Mouse (Mus musculus) embryonic facial prominence, embryonic 14.5 days (tissue): ENCODE results near the gene Igfn1. TPM values are rescaled to one million over a fixed set of nuclear protein-coding genes. Genes with fewer than 3 reads are reported as not detected.
A peak's percentile ranks its signal among the peaks of the same experiment; 100 is the strongest.

Source experiments
- ATAC-seq: fragments of 200-750 bp; cut with Nextera tagmentation; 2 replicates; pipeline ENCODE4 v1.8.0; 2017; ENCODE audit warnings: low read depth, moderate number of reproducible peaks, moderate TSS enrichment
- DNase-seq: peaks from one replicate; pipeline ENCODE4 v3.0.0-alpha.2; 2015; ENCODE audit warnings: low spot score
- H3K27ac ChIP-seq: fragments of 300-500 bp; sonication (generic); replicated peaks from 2 replicates; pipeline ENCODE4 v1.5.1; 2014; ENCODE audit warnings: low read depth, mild to moderate bottlenecking, low read length, moderate library complexity
- H3K27me3 ChIP-seq: fragments of 300-500 bp; sonication (generic); replicated peaks from 2 replicates; pipeline ENCODE4 v1.6.1; 2014; ENCODE audit warnings: low read length; ENCODE audit not compliant: control insufficient read depth, insufficient read depth
- H3K36me3 ChIP-seq: fragments of 300-500 bp; sonication (generic); 2 replicates; pipeline ENCODE4 v1.6.1; 2014; ENCODE audit warnings: low read length, mixed read lengths; ENCODE audit not compliant: control insufficient read depth, insufficient read depth
- H3K4me1 ChIP-seq: fragments of 300-500 bp; sonication (generic); 2 replicates; pipeline ENCODE4 v1.6.1; 2014; ENCODE audit warnings: antibody characterized with exemption, low read length; ENCODE audit not compliant: control insufficient read depth, insufficient read depth
- H3K4me2 ChIP-seq: fragments of 300-500 bp; sonication (generic); 2 replicates; pipeline ENCODE4 v1.6.1; 2014; ENCODE audit warnings: low read depth, mild to moderate bottlenecking, low read length, moderate library complexity, mixed read lengths
- H3K4me3 ChIP-seq: fragments of 300-500 bp; sonication (generic); 2 replicates; pipeline ENCODE4 v1.5.1; 2014; ENCODE audit warnings: low read depth, mild to moderate bottlenecking, low read length
- H3K9ac ChIP-seq: fragments of 300-500 bp; sonication (generic); 2 replicates; pipeline ENCODE4 v1.6.1; 2014; ENCODE audit warnings: low read depth, mild to moderate bottlenecking, low read length, moderate library complexity, mixed read lengths
- H3K9me3 ChIP-seq: fragments of 300-500 bp; sonication (generic); 2 replicates; pipeline ENCODE4 v1.6.1; 2016; ENCODE audit warnings: low read length; ENCODE audit not compliant: control insufficient read depth
- WGBS: fragments of 180-500 bp; shearing (Covaris S2); extraction: QIAGEN DNeasy Blood & Tissue Kit; methylation state at CpG from one replicate; pipeline ENCODE4 v1.1.7; 2014; 5-methylcytosine and 5-hydroxymethylcytosine counted together
- polyA plus RNA-seq: library from polyadenylated mRNA; unstranded; fragments of >200 nt; fragmentation: Nextera tagmentation; extraction: Ambion mirVana; gene quantifications from 2 replicates; pipeline ENCODE4 v1.2.1, GENCODE M21; 2014

Gene Igfn1
- polyA plus RNA-seq, 1 experiment from 2014 or later: not detected

DNA sequence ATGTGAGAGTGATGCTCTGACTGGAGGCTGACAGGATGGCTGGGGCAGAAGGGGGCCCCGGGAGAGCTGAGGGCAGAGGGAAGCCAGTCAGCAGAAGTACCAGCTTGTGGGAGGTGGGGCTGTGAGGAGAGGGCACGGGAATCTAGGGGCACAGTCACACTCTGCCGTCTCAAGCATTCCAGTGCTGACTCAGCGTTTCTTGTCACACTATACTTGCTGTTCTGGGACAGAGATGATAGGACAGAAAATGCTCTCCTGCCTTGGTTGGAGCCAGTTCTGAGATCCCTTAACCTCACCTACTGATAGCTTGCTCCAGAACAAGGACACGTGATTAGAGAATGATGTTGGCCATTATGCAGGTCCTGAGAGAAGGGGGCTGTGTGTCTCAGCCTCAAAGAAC is 43.0 kb downstream of the Igfn1 start:
- WGBS: 73% methylated on average over 5 of the region's 5 CpGs
- Histone ChIP-seq H3K4me3 (no peak overlapping the region), H3K27me3 (no peaks in the 10 kb centered on the region), H3K4me2 (no peak overlapping the region), H3K9me3 (no peaks in the 10 kb centered on the region), H3K9ac (no peak overlapping the region), H3K4me1 (no peaks in the 10 kb centered on the region), H3K27ac (no peak overlapping the region), H3K36me3 (no peaks in the 10 kb centered on the region)
- no peak for ATAC-seq
- no peak for DNase-seq

DNA sequence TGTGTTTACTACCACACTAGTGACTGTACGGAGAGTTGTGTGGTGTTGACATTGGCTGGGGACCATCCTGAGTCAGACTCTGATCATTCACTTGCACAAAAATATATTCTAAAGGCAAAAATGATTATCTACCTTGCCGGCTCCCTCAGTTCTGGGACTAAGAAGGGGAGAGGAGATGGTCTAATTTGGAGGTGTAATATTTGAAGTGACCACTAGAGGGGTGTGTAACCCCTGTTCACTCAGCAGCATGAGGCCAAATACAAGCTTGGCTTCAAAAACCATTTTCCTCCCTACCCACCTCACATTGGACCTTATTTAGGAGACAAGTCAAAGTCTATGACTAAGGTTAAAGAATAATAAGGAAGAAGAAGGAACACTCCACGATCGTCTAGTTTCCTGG is 47.7 kb downstream of the Igfn1 start:
- DNase-seq (peak; percentile 64), ATAC-seq (0 out of 2 replicates have a peak, but pooled peaks have one; percentile 12)
- no peaks in the 10 kb centered on the region for H3K4me1 ChIP-seq
- no peak overlapping the region for H3K27ac ChIP-seq
- no peak overlapping the region for H3K4me3 ChIP-seq
- no peaks in the 10 kb centered on the region for H3K27me3 ChIP-seq
- H3K4me2 ChIP-seq: no peak overlapping the region
- no peak overlapping the region for H3K9ac ChIP-seq
- no peaks in the 10 kb centered on the region for H3K9me3 ChIP-seq
- H3K36me3 ChIP-seq: no peaks in the 10 kb centered on the region
- 53% methylated on average over 4 of the region's 4 CpGs for WGBS

DNA sequence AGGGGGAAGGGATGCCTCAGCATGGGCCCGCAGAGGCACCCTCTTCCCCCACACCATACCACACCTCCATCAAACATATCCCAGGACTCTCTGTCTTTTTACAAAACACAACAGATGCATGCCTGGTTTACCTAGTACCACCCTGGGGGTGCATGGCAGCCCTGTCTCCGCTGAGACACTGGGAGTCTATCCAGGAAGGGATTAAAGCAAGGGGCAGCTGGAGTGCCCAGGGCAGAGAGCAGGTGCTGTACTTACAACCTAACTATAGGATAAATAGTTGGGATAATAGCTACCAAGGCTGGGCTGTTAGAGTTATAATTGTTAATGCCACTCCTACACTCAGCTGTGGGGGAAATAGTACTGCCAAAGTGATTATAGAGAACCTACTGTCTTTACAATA is 57.3 kb downstream of the Igfn1 start:
- H3K4me3 ChIP-seq: no peak overlapping the region
- no peaks in the 10 kb centered on the region for H3K36me3 ChIP-seq
- peak; percentile 46 for DNase-seq
- 54% methylated on average over 2 of the region's 2 CpGs for WGBS
- H3K27ac ChIP-seq: no peak overlapping the region
- no peak overlapping the region for H3K4me2 ChIP-seq
- no peak overlapping the region for H3K9ac ChIP-seq
- no peak for ATAC-seq
- H3K27me3 ChIP-seq: no peaks in the 10 kb centered on the region
- no peaks in the 10 kb centered on the region for H3K4me1 ChIP-seq
- no peaks in the 10 kb centered on the region for H3K9me3 ChIP-seq

DNA sequence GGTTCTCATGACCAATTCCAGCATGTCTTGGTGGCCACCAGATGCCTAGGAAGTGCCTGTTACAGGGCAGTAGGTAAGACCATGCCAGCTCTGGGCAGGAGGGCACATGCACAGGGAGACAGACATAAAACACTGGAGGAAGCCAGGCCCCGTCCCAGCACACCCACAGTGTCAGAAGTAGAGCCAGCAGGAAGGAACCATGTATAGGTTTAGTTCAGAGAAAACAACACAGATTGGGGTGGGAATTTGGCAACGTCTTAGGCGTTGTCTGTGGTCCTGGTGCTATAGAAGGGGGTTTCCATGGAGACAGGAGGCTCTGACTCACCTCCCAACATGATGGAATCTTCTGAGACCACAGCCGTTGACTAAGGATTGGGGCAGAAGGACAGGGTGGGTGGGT is 59.9 kb downstream of the Igfn1 start:
- Histone ChIP-seq H3K36me3 (no peaks in the 10 kb centered on the region), H3K9ac (no peak overlapping the region), H3K4me1 (no peaks in the 10 kb centered on the region), H3K27ac (no peak overlapping the region), H3K4me3 (no peak overlapping the region), H3K4me2 (no peak overlapping the region), H3K9me3 (no peaks in the 10 kb centered on the region), H3K27me3 (0 out of 2 replicates have a peak, but pooled peaks cover 4% of the 10 kb centered on the region)
- DNase-seq: no peak
- no peak for ATAC-seq
- 64% methylated on average over 4 of the region's 4 CpGs for WGBS

DNA sequence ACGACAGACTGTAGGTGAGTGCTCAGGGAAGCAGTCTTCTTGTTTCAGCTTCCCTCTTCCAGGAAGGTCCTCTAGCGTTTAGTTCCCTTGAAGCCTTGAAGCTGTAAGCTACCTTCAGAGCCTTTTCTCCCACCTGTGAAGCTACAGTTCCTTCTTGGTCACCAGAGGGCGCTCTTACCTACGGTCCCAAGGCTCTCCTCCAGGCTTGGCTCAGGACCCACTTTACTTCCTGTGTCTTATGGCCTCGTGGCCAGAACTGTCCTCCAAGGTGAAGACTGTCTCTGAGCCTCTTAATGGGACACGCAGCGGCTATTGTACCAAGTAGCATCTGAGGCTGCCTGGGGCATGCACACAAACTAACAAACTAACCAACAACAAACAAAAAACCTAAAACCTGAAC is 60.4 kb downstream of the Igfn1 start:
- Histone ChIP-seq H3K27ac (no peak overlapping the region), H3K9ac (no peak overlapping the region), H3K4me2 (no peak overlapping the region), H3K4me1 (no peaks in the 10 kb centered on the region), H3K27me3 (0 out of 2 replicates have a peak, but pooled peaks cover 4% of the 10 kb centered on the region), H3K9me3 (no peaks in the 10 kb centered on the region), H3K4me3 (no peak overlapping the region), H3K36me3 (no peaks in the 10 kb centered on the region)
- ATAC-seq: no peak
- peak; percentile 74 for DNase-seq
- WGBS: 14% methylated on average over 7 of the region's 7 CpGs

DNA sequence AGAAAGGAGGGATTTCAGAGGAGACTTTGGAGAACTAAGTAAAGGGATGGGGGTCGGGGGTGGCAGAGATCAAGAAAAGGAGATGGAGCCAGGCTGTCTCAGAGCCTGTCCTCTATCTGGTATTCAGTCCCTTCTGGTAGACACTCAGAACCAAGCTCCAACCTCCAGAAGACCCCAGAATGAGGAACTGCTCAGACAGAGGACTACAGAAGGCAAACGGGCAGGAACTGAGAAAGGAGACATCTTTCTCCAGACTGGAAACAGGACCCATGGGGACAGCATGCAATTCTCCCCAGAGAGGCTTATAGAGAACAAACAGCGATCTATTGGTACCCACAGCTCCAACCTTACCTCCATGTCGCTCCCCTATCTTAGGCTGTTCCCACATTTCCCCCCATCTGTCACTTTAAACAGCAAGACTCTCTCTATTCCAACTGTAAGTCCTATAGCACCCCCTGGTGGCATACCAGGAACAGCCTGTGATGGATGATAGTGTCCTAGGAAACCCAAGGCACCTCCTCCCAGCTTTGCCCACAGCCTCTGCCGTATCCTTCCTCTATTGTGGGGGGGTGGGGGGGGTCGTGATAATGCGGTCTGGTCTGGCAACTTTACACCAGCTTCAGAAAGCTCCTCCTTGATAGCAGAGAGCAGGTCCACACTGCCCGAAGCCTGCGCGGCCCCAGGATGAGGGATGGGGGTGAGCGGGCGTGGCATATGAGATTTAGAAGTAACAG is 61.4 kb downstream of the Igfn1 start:
- ATAC-seq: peak; percentile 73
- no peak overlapping the region for H3K4me2 ChIP-seq
- WGBS: 46% methylated on average over 12 of the region's 12 CpGs
- no peak overlapping the region for H3K27ac ChIP-seq
- H3K9me3 ChIP-seq: no peaks in the 10 kb centered on the region
- H3K4me3 ChIP-seq: no peak overlapping the region
- no peaks in the 10 kb centered on the region for H3K4me1 ChIP-seq
- no peak overlapping the region for H3K9ac ChIP-seq
- peak; percentile 92 for DNase-seq
- H3K27me3 ChIP-seq: 0 out of 2 replicates have a peak, but pooled peaks cover 4% of the 10 kb centered on the region
- H3K36me3 ChIP-seq: no peaks in the 10 kb centered on the region

DNA sequence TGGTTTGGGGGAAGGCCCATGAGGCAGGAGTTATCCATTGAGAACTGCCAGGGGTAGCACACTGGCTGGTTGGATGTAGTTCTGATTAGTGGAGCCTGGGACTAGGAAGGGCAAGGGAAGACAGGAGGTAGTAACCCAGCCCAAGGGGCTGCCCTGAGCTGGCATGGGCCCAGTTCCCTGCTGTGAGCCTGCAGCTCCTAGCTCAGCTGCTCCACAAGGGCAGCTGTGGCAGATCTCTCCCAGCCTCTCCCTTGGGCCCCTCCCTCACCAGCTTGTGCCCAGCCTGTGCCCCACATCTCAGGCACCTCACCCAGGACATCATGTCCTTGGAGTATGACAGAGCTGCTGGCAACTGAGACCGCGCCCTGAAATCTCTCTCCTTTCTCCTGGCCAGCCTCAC is 62.4 kb downstream of the Igfn1 start:
- no peak for DNase-seq
- 0 out of 2 replicates have a peak, but pooled peaks cover 4% of the 10 kb centered on the region for H3K27me3 ChIP-seq
- H3K4me2 ChIP-seq: no peak overlapping the region
- ATAC-seq: no peak
- no peak overlapping the region for H3K9ac ChIP-seq
- no peaks in the 10 kb centered on the region for H3K9me3 ChIP-seq
- no peaks in the 10 kb centered on the region for H3K4me1 ChIP-seq
- H3K27ac ChIP-seq: no peak overlapping the region
- H3K36me3 ChIP-seq: no peaks in the 10 kb centered on the region
- WGBS: 100% methylated on average over 2 of the region's 2 CpGs
- no peak overlapping the region for H3K4me3 ChIP-seq

DNA sequence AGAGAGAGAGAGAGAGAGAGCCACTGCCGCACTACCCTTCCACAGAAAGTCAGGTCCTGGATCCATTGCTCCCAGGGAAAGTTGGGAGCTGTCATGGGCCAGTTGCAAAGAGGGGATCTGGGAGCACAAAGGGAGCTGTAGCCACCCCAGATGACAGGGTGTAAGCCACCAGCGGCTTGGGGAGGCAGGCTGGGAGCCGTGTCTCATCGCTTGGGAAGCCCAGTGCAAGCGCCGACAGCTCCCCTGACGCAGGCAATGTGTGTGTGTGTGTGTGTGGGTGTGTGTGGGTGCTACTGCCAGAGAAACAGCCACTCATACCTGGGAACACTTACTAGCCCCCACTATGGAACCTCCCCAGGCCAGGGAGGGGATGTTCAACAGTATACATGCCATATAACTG is 64.0 kb downstream of the Igfn1 start:
- ATAC-seq: no peak
- peak; percentile 35 for DNase-seq
- Histone ChIP-seq H3K27me3 (0 out of 2 replicates have a peak, but pooled peaks cover 4% of the 10 kb centered on the region), H3K9me3 (no peaks in the 10 kb centered on the region), H3K4me1 (no peaks in the 10 kb centered on the region), H3K9ac (no peak overlapping the region), H3K4me3 (no peak overlapping the region), H3K36me3 (no peaks in the 10 kb centered on the region), H3K4me2 (no peak overlapping the region), H3K27ac (no peak overlapping the region)
- 18% methylated on average over 7 of the region's 7 CpGs for WGBS
